Mouse (Mus musculus): ENCODE measurements at regions not wholly inside any gene's neighbourhood (a gene's known extent, or its start where the extent isn't known, plus 50 kb on each side); places are given as distances from the start of the nearest gene placed in this dataset.

DNA sequence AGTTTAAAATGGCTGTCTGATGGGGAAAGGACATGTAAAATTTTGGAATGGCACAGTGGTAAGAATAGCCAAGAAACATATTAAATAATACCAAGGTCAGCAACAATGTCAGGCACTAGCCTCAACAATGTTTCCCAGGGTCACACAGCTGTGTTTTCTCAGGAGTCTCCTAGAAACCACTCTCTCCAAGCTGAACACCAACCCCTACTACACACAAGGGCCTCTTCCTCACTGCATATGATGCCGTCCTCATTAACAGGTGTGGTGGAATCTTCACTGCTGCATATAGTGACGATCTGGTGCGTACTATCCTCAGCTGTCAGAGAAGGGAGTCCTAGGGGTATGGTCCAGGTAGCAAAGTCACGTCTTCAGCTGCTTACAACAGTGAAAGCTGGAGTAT lies 1275.4 kb upstream of the A1bg start:
- TF ChIP-seq CTCF (IDR thresholded peaks at IDR 0.05; ENCODE audit: extremely low read depth, insufficient read depth, insufficient read length, insufficient replicate concordance) (no peak), POLR2A (IDR thresholded peaks at IDR 0.05; ENCODE audit: low read depth, low read length) (no peak)

Measured in spleen, adult 2 months (tissue).